Mouse (Mus musculus) lung, postnatal 0 days (tissue): ENCODE measurements around the gene Agfg1.

ENCODE experiments used
- CTCF ChIP-seq: IDR thresholded peaks from 2 replicates; pipeline ENCODE4 v1.5.1; 2016; ENCODE audit warnings: antibody characterized with exemption, mild to moderate bottlenecking
- EP300 ChIP-seq: IDR thresholded peaks from 2 replicates; pipeline ENCODE4 v1.6.1; 2016; ENCODE audit warnings: antibody characterized with exemption, mild to moderate bottlenecking, control low read depth

GRCm38 (mm10) chr1:82824147-82824546 lies 15.1 kb upstream of the Agfg1 start:
- TF ChIP-seq CTCF: no peak
- TF ChIP-seq EP300: no peak
